Mouse (Mus musculus) kidney, adult 9 months (tissue): Measurements from ENCODE around the gene Stpg4.

Source experiments
- DNase-seq: peaks from one replicate; pipeline ENCODE4 v3.0.0; 2022

Stpg4 gene

GRCm38 (mm10) chr17:87377536-87377935 lies 50.0 kb downstream of the Stpg4 start:
- peak; percentile 59 for DNase-seq

DNA sequence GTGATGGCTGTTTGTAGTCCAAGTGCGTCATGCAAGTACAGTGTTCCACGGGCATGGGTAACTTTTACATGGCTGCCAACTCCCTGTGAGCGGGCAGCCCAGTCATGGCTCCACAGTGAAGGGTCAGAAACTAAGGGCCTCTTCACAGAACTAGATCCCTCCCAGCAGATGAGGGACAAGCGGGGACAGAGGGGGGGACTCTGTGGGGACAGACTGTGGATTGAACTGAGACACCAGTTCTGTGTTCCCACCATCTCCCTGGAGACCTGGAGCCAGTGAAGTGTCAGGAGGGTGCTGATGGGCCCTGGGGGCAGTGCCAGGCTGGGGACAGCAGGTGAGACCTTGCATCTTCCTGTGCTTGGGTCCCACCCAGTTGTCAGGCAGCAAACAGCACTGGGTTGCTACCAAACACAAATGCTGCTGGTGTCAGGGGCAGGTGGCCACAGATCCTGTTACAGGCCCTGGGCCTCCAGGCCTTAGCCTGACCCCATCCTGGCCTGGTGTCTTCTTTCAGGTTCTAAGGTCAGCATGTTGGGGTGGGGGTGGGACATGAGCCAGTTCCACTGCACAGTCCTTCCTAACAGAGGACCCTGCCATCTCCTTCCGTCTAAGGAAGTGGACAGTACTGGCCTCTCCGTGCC lies 50.6 kb downstream of the Stpg4 start:
- no peak for DNase-seq

GRCm38 (mm10) chr17:87375941-87376511 lies 51.5 kb downstream of the Stpg4 start:
- no peak for DNase-seq

DNA sequence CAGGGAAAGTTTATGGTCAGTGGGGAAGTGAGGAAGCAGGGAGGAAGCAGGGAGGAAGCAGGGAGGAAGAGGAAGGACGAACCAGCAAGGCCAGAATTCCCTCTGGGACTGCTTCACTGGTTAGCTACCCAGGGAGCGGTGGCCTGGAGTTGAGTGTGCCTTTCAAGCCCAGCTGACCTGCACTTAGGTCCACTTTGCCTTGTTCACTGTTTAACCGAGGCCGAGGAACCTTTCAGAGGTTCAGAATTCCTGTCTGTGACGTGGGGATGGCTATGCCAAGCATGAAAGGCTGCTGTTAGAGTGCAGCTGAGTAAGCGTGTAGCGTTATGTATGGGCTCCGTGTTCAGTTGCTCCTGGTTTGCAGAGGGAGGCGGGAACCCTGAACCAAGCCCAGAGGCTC lies 54.2 kb downstream of the Stpg4 start:
- DNase-seq, result peak; percentile 65

- DNase-seq, result no peak
Measured at GRCm38 (mm10) chr17:87372189-87372588, 55.4 kb downstream of the Stpg4 start.

GRCm38 (mm10) chr17:87369270-87369759 lies 58.2 kb downstream of the Stpg4 start:
- DNase-seq, result no peak

DNA sequence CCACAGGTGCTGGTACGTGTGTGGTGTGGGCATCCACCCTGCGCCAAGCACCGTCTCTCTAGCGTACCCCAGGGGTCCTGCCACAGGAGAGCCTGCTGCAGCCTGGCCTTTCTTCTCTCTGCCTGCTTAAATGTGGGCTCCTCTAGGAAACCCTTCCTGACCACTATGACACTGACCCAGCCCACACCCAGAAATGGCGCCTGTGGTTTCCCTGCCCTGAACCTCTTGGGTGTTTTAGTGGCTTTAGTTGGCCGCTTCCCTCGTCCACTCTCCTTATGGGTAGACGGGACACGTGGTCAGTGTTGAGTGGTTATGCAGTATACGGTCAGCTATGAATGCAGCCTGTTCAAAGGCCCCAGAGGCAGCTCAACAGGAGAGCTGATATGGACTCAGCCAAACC lies 59.1 kb downstream of the Stpg4 start:
- no peak for DNase-seq

DNA sequence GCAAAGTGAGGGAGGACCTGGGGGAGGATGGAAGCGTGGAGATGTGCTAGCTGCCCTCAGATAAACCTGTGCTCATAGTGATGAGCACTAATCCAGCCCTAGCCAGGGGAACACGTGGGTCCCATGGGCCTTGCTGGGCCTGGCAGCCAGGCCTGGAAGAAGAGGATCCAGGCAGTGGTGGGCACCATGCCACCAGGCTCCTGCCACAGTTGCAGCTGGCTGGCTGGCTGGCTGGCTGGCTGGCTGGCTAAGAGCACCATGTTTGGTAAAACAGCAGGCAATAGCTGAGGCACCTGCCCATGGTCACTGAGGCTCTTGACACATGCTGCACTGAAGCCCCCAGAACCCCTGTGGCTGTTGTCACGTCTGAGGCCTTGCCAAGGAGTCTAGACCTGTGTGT lies 59.9 kb downstream of the Stpg4 start:
- no peak for DNase-seq

DNA sequence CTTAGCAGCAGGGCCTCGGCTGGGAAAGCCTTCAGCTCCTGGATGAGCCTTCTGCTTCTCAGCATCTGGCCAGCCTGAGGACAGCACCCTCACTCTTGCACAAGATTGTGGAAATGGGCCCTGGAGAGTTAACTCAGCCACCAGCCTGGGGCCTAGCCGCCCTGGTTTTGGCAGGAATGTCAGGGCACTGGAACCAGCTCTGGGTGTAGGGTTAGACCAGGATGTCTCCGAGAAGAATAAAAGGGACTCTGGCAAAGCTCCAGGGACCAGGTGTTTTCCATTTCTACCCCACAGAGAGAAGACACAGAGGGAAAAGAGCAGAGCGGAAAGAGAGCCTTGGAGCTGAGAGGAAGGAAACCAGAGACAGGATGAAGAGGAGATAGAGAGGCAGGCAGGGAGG lies 60.3 kb downstream of the Stpg4 start:
- no peak for DNase-seq

GRCm38 (mm10) chr17:87366520-87366919 lies 61.0 kb downstream of the Stpg4 start:
- no peak for DNase-seq

GRCm38 (mm10) chr17:87365268-87365667 lies 62.3 kb downstream of the Stpg4 start:
- DNase-seq, result no peak

DNA sequence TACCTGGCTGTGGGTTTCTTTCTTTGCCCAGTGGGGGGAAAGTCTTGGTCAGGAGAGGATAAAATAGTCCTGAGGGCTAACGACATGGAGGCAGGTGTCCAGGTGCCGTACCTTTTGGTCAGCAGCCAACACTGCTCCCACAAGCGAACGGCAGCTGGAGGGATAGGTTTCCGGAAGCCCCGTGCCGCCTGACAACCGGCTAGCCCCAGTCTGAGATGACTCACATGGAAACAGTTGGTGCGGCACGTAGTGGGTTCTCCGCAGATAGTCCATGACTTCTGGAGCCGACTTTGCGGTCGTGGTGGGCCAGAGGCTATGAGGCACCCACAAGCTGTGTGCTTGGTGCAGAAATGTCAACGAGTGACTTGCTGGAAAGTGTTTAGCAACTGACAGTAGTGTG lies 63.4 kb downstream of the Stpg4 start:
- no peak for DNase-seq

DNA sequence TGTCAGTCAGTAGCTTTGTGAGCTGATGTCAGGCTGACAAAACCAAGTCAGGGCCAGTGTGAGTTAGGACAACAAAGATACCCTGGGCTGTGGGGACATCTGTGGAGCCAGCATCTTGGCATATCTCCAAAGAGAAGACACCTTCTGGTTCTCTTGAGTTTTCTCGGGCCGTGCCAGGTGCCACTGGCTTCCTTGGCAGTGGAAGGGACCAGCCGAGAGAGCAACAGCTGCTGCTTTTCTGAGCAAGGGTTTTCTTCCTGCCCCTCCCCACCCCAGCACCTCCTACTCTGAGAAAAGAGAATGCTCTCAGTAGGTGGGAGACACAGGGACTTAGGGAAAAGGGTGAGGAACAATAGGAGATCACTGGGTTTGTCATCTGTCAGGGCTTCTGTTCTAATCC lies 66.4 kb downstream of the Stpg4 start:
- no peak for DNase-seq

GRCm38 (mm10) chr17:87357506-87357905 lies 70.0 kb downstream of the Stpg4 start:
- DNase-seq, result no peak

GRCm38 (mm10) chr17:87356261-87356660 lies 71.3 kb downstream of the Stpg4 start:
- DNase-seq, result no peak

GRCm38 (mm10) chr17:87355456-87355855 lies 72.1 kb downstream of the Stpg4 start:
- no peak for DNase-seq

DNA sequence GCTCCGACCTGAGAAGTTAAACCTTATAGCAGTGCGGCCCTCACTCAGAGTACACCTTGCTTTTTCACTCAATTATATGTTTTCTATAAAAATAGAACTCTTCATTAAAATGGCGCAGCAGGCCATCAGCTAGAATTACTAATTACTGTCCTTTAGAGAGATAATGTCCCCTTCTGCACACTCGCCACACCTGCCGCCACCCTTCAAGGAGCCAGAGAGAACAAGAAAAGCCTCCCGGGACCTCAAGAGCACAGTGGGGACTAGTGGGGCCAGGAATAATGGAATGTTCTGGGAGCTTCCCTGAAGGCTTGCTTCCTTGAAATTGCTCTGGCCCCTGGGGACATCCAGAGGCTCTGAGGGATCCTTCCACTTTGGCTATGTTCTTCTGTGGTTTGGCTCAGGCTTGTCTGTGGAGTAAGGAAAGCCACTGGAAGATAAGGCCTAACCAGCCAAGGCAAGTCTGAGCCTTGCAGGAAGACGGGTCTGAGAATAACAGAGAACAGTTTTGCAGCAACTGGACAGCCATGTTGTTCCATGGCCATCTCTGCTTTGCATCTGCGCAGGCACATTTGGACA lies 73.7 kb downstream of the Stpg4 start:
- DNase-seq, result no peak

DNA sequence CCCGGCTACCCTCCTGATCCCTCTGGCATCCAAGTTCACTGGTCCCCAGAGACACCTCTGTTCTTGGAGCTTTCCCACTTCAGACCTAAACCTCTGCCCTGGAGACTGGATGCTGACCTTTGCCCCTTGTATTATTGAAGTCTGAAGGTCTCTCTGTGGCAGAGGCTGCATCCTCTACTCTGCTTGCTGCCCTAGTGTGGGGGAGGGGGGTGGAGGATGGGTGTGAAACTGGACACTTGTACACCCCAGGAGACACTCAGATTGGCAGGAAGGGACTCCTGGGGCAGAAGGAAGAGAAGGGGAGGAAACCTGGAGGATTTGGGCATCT lies 74.7 kb downstream of the Stpg4 start:
- peak; percentile 72 for DNase-seq

DNA sequence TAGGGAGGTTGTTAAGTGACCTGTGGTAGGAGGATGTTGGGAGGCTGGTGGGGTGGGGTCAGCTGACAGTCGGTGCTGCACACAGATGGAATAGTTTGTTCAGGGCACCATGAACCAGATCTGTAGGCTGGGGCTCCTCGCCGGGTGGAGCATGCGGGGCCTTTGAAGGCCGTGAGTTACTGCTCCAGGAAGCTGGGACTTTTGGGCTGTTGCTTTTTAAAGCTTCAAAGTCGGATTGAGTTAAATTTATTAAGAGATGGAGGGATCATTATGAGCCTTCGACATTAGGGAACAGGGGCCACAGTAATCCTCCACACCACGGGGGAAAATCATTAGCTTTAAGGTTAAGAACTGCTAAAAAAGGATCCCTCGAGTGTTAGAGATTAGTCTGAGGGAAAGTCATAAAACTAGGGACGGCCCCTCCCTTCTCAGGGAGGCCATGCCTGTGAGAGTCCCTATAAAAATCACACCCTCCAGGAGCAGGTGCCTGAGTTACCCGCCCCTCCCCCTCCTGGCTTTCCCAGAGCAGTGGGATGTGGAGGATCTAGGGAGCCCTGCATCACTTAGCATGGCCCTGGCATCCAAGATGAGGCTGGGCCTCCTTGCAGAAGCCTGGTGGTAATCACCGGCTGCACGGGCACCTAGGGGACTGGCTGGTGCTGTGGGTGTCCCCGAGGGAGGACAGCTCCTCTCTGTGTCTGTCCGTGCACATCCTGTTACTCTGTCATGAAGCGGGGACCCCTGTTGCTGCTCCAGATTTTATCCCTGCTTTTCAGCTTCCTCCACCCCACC lies 75.2 kb downstream of the Stpg4 start:
- DNase-seq, result no peak

- DNase-seq, result peak; percentile 93
Measured at GRCm38 (mm10) chr17:87351241-87352105, 76.1 kb downstream of the Stpg4 start.

GRCm38 (mm10) chr17:87350471-87351240 lies 76.9 kb downstream of the Stpg4 start:
- DNase-seq, result no peak

GRCm38 (mm10) chr17:87349575-87349974 lies 78.0 kb downstream of the Stpg4 start:
- DNase-seq, result peak; percentile 60
